Mouse (Mus musculus): ENCODE results near the gene Lrat.

Lrat gene

GRCm38 (mm10) chr3:82903613-82904205 lies at the start of gene Lrat:
Lrat (minus strand) TSS chr3:82903973.
- no peak for DNase-seq (ENCODE audit: low read depth, low spot score)

- no peak for DNase-seq (ENCODE audit: low read depth, low spot score)
Observed at GRCm38 (mm10) chr3:82952173-82952962, 48.6 kb upstream of the Lrat start.

GRCm38 (mm10) chr3:82950639-82951038 lies 46.9 kb upstream of the Lrat start:
- no peak for DNase-seq (ENCODE audit: low read depth, low spot score)

- DNase-seq (ENCODE audit: low read depth, low spot score) = no peak
Observed at GRCm38 (mm10) chr3:82950208-82950607, 46.4 kb upstream of the Lrat start.

GRCm38 (mm10) chr3:82946375-82947107 lies 42.8 kb upstream of the Lrat start:
- DNase-seq (ENCODE audit: low read depth, low spot score) = no peak

- DNase-seq (ENCODE audit: low read depth, low spot score) = no peak
Observed at GRCm38 (mm10) chr3:82927917-82928316, 24.1 kb upstream of the Lrat start.

- no peak for DNase-seq (ENCODE audit: low read depth, low spot score)
Observed at GRCm38 (mm10) chr3:82915632-82916031, 11.9 kb upstream of the Lrat start.

- no peak for DNase-seq (ENCODE audit: low read depth, low spot score)
Observed at GRCm38 (mm10) chr3:82908671-82909070, 4.9 kb upstream of the Lrat start.

- DNase-seq (ENCODE audit: low read depth, low spot score) = no peak
Observed at GRCm38 (mm10) chr3:82904211-82904908, 587 bp upstream of the Lrat start.

- DNase-seq (ENCODE audit: low read depth, low spot score) = no peak
Observed at GRCm38 (mm10) chr3:82902757-82903612, 788 bp downstream of the Lrat start.

GRCm38 (mm10) chr3:82888842-82889241 lies 14.9 kb downstream of the Lrat start:
- DNase-seq (ENCODE audit: low read depth, low spot score) = no peak

- DNase-seq (ENCODE audit: low read depth, low spot score) = no peak
Observed at GRCm38 (mm10) chr3:82877258-82877657, 26.5 kb downstream of the Lrat start.

GRCm38 (mm10) chr3:82876372-82876739 lies 27.4 kb downstream of the Lrat start, which contains the start of gene Rbm46:
Rbm46 (minus strand) TSS chr3:82876483.
- DNase-seq (ENCODE audit: low read depth, low spot score) = peak; percentile 38

GRCm38 (mm10) chr3:82875671-82876371 lies 28.0 kb downstream of the Lrat start:
- no peak for DNase-seq (ENCODE audit: low read depth, low spot score)

- DNase-seq (ENCODE audit: low read depth, low spot score) = no peak
Observed at GRCm38 (mm10) chr3:82857414-82858077, 46.2 kb downstream of the Lrat start.

Data from WW6 (cell line).